Mouse (Mus musculus): Measurements from ENCODE around the gene Slc28a3.

Gene Slc28a3

GRCm38 (mm10) chr13:58610716-58611115 is at the start of gene Slc28a3:
Gene Slc28a3, minus strand, starts transcription at chr13:58610877.
- no peak for DNase-seq

DNA sequence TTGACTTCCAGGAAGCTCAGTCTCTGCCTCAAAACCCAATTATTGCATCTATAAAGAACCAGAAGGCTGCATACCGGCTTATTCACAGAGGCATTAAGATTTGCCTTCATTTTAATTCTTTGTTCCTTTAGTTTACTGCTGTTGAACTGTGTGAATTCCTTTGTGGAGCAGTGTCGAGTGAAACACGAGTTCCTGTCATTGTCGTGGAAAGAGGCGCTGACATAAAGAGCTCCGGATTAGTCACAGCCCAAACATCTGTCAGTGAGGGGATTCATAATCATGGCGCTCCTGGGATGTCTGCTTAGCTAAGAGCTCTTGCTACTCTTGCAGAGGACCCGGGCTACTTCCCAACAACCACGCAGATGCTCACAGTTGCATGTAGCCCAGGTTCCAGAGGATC is 47.3 kb upstream of the Slc28a3 start:
- no peak for DNase-seq

- DNase-seq, result no peak
These were observed 46.2 kb upstream of the Slc28a3 start for GRCm38 (mm10) chr13:58656885-58657284.

GRCm38 (mm10) chr13:58655552-58655951 is 44.9 kb upstream of the Slc28a3 start:
- DNase-seq, result no peak

DNA sequence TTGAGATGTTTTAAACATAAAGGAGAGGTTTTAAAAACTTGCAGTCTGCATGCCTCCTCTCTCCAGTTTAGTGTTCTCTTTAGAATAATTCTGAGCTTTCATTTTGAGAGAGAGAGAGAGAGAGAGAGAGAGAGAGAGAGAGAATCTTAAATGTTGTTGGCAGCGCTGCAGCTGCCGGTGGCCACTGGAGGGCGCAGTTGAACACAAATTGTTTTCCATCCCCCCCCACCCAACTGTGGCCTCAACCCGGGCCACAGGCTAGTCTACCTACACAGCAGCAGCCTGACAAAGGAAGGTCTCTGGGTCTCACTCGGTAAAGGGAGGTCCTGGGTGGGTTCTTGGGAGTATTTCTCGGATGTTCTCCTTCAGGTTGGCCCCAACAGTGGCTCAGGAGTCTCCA is 29.7 kb upstream of the Slc28a3 start:
- no peak for DNase-seq

- DNase-seq, result no peak
These were observed 28.3 kb upstream of the Slc28a3 start for GRCm38 (mm10) chr13:58638950-58639349.

DNA sequence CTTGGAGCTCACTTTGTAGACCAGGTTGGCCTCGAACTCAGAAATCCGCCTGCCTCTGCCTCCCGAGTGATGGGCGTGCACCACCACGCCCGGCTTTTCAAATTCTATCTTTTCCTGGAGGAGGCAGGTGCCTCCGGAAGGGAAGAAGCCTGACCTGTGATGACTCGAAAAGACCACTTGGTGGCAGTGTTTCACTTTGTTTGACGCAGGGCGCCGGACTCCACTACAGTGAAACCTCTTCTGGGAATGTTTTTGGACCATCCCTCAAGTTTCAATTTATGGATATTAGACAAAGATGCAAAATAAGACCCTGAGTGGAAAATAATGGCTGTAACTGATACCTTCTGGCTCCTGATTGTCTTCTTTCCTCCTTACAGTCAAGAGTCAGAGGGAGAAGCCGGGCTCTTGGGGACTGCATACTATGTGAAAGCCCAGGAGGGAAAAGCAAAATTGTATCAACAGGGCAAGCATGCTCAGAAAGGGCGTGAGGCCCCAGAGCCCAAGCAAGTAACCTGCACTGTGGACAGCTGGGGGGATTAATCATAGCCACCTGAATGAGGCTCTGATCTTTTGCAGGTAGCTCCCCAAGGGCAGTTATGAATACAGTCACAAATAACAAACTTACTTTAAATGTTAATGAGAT is 26.8 kb upstream of the Slc28a3 start:
- DNase-seq, result no peak

- DNase-seq, result no peak
These were observed 23.2 kb upstream of the Slc28a3 start for GRCm38 (mm10) chr13:58633887-58634286.

DNA sequence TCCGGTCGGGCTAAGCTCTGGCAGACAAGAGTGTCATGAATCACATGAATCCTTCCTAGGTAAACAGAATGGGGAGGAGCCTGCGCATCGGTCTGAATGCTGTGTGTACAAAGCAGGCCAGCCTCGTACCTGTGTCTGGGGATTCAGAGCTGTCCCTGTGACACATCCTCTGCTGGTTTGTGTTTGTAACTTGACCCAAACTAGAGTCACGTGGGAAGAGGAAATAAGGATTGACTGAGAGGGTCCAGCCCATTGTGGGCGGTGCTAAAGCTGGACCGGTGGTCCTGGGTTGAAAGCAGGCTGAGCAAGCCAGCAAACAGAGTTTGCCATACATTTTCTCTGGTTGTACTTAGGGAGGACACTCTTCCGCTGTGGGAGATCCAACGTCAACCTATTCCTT is 20.1 kb upstream of the Slc28a3 start:
- no peak for DNase-seq

DNA sequence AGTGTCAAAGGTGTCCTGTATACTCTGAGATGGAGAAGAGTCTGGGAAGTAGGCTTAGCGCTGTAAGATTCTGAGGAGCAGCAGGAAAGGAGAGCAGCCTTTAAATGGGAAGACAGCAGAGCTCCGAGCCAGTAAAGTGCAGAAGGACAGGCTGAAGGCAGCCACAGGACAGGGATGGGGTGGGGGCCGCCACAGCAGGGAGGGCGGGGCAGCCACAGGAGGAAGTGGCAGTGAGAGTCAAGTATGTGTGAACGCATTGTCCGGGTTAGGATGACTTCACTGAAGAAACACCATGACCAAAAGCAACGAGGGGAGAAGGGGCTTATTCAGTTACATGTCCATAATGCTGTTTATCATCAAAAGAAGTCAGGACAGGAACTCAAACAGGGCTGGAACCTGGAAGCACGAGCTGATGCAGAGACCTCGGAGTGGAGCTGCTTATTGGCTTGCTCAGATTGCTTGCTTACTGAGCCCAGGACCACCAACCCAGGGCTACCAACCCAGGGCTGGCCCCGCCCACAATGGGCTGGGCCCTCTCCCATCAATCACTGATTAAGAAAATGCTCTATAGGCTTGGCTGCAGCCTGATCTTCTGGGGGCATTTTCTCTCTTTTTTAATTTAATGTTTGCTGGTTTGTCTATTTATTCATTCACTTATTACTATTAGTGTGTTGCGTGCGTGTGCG is 18.8 kb upstream of the Slc28a3 start:
- DNase-seq, result no peak

DNA sequence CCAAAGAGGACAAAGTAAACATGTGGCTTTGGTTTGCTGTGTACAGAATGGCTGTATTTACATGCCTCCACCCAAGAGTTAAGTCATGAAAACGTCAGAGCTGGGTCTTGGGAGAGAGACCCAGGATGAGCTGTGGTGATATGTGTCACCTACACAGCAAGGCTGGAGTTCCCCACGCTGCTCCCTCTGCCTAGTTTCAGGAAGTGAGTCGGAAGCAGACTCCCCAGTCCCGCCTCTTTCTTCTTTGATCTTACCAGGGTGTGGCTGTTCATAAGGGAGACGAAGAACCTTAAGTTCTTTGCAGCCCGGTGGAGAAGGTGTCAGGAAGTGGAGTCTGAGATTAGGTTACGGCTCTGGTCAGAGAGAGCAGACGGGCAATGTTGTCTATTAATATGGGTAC is 12.0 kb upstream of the Slc28a3 start:
- no peak for DNase-seq

DNA sequence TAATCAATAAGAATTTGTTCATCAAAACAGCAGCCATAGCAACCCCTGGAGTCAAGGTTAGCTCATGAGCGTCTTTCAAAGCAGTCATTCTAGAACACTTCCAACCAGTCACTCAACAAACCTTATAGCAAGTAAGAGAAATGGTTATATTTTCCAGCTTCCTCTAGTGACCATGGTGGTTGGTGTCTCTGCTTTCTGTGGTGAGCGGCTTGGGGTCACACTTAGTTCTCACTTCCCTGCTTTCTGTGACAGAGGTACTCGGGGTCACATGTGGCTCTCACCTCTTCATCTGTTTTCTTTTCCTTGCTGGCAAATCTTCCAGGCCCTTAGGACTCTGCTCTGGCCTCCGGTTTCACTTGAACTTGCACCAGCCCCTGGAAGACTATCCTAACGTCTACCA is 8.6 kb upstream of the Slc28a3 start:
- DNase-seq, result no peak

DNA sequence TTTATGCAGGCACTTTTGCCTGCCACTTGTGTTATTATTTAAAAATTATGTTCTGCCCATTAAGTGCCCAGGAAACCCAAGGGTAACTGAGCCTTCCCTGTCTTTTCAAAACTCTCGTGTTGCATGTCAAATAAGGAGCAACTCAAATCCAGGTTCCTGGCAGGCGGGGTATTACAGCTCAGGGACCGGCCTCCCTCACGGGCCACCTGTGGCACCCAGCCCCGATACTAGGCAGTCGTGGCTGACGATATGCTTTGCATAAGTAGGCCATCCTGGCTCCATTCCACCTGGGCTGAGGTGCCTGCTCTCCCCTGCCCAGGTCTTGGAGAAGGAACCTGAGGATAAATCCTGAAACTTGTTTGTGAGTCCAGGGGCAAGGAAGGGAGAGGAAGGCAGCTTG is 618 bp downstream of the Slc28a3 start:
- DNase-seq, result no peak

DNA sequence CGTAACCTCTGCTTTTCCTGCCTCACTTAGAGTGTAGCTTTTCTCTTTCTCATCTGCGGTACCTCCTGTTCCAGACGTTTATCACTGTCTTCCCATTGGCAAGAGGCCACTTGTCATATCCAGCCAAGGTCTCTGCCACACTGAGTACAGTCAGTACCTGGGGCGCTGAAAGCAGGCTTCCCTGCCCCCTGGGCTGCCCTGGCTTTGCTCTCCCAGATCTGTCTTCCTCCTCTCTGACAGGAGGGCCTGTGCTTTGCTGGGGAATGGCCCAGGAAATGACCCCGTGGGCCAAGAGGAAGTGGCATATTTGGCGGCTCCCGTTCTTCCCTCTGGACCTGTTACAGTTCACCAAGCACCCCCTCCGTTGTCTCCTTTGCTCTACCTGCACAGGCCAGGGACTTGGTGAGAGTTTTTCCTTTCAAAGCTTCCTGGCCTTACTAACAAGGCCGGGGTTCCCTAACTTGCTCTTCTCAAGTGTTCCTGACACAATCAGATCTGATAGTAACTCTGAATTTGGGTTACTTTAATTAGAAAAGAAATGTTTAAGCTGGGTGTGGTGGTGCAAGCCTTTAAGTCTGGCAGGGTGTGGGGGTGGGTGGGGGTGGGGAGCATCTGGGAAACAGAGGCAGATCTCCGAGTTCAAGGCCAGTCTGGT is 9.3 kb downstream of the Slc28a3 start:
- peak; percentile 97 for DNase-seq

DNA sequence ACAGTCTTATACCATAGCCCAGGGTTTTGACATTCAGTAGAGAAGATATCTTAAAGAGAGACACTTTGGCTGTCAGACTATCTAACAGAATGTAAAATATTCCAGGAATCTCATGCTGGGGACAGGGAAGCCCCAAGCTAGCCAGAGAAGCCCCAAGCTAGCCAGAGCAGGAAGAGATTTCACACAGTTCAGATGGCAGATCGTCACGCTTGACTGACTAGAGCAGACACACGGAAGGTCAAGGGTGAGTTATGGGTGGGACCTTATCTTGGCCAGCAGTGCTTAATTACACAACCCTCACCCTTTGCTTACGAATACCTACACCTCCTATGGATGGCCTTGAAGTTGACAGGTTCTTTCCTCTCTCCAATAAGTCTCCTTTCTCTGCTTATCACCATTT is 12.1 kb downstream of the Slc28a3 start:
- no peak for DNase-seq

DNA sequence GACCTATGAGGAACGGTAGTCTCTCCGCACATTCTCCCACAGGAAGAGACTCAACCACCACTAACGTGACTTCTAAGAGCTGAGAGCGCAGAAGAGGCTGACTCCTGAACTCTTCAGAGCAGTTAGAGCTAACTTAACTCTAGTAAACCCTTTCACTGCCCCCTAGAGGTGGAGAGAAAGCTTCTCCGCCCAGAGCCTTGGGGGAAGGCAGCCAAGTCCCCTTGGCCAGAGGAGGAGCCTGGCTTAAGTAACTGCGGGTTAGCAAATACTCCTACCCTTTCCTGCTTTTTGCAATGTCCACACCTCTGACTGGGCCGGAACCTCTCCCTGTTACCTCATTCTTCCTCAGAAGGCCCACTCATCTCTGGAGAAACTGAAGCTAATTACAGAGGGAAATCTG is 17.5 kb downstream of the Slc28a3 start:
- peak; percentile 95 for DNase-seq

DNA sequence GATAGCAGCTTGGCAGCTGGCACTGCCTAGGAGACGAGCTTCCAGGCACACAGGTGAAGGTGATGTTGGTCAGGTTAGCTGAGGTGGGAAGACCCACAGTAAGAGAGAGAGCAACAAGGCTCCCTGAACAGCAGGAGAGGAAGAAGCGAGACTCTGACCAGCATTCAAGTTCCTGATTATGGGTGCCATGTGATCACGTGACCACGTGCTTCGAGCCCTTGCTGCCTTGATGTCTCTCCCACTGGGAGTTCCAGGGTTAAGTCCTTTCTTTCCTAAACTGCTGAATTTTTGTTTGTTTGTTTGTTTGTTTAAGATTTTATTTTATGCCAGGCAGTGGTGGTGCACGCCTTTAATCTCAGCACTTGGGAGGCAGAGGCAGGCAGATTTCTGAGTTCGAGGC is 18.8 kb downstream of the Slc28a3 start:
- DNase-seq, result no peak

DNA sequence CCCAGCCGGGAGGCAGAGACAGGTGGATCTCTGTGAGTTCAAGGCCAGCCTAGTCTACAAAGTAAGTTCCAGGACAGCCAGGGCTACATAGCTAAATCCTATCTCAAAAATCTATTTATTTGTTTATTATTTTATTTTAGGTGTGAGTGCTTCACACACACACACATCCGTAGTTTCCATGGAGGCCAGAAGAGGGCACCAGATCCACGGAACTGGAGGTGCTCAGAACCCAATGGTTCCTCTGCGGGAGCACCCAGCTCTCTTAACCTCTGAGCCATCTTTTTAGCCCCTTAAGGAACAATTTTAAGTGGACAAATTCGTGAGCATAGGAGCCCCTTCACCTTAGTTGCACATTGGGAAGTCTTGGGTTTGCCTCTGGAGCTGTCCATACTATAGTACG is 20.0 kb downstream of the Slc28a3 start:
- no peak for DNase-seq

- DNase-seq, result peak; percentile 87
These were observed 21.2 kb downstream of the Slc28a3 start for GRCm38 (mm10) chr13:58589517-58589858.

- DNase-seq, result no peak
These were observed 21.8 kb downstream of the Slc28a3 start for GRCm38 (mm10) chr13:58588655-58589516.

- no peak for DNase-seq
These were observed 22.7 kb downstream of the Slc28a3 start for GRCm38 (mm10) chr13:58587962-58588361.

GRCm38 (mm10) chr13:58566181-58566580 is 44.5 kb downstream of the Slc28a3 start:
- DNase-seq, result no peak

GRCm38 (mm10) chr13:58560497-58561138 is 50.1 kb downstream of the Slc28a3 start:
- DNase-seq, result no peak
